Mouse (Mus musculus): Measurements from ENCODE around the gene Prpf4b. TPM values are rescaled to one million over a fixed set of nuclear protein-coding genes. Genes with fewer than 3 reads are reported as not detected.
"Not testable (repeated sequence)": the region's sequence is repeated elsewhere in the genome, so short reads cannot be mapped to it uniquely, and the experiment has no call there.

The Prpf4b gene
- total RNA-seq, 2 experiments from 2014 or later, result 46.9 to 64.7 TPM

- DNase-seq (ENCODE audit: low spot score in 2 of 2), result no peak
Observed at GRCm38 (mm10) chr13:34934931-34935644, 60.0 kb downstream of the Prpf4b start.

GRCm38 (mm10) chr13:34942370-34942769 lies 67.3 kb downstream of the Prpf4b start:
- no peak for DNase-seq (ENCODE audit: low spot score in 2 of 2)

DNA sequence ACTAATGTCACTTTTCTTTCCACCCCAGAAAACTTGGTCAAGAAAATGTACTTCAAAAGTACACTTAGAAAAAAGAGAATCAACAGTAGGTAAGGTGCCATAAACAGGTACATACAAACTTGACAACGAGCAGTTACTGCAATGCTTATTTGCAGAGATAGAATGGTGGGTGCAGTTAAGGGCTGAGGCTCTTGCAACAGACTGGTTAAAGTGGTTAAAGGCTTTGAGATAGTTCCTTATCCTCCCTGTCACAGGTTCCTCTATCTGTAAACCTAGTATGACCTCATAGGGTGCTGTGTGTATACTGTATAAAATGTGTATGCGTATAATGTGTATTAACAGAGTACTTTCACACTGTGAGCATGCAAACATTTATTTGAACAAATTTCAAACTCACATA lies 76.3 kb downstream of the Prpf4b start:
- DNase-seq (ENCODE audit: low spot score in 2 of 2), result not testable (repeated sequence)

Other genes starting within 250 kb of the Prpf4b start
- 10 to 100 TPM; 15.5 to 23.5 TPM for gene Pxdc1, start 221.8 kb upstream of the Prpf4b start, total RNA-seq (2021)
- gene Fam50b, start 140.5 kb upstream of the Prpf4b start, total RNA-seq (2021), result not detected
- gene Fam217a, start 49.0 kb downstream of the Prpf4b start, total RNA-seq (2021), result under 1 TPM; 0.18 to 0.39 TPM
- gene 4933417A18Rik, start 49.1 kb downstream of the Prpf4b start, total RNA-seq (2021), result not detected
- gene Eci3, start 88.5 kb downstream of the Prpf4b start, total RNA-seq (2021), result 1 to 10 TPM in 1 of 2 experiments, under 1 TPM in 1; 0.76 to 1.7 TPM
- 100 to 1,000 TPM; 150 to 151 TPM for gene Eci2, start 151.8 kb downstream of the Prpf4b start, total RNA-seq (2021)

All from gastrocnemius, postnatal 4 days (tissue).